Mouse (Mus musculus) limb, embryonic 14.5 days (tissue): ENCODE results near the gene Rcn3. TPM values are rescaled to one million over a fixed set of nuclear protein-coding genes. Genes with fewer than 3 reads are reported as not detected.
A peak's percentile ranks its signal among the peaks of the same experiment; 100 is the strongest.
"Not testable (repeated sequence)": the region's sequence is repeated elsewhere in the genome, so short reads cannot be mapped to it uniquely, and the experiment has no call there.

Experiments
- ATAC-seq: fragments of 200-750 bp; cut with Nextera tagmentation; 2 replicates; pipeline ENCODE4 v1.8.0; 2017; ENCODE audit warnings: low read depth, moderate number of reproducible peaks, moderate TSS enrichment; ENCODE audit not compliant: low FRiP score
- DNase-seq: peaks from one replicate; pipeline ENCODE4 v3.0.0-alpha.2; 2015; ENCODE audit warnings: low spot score
- H3K27ac ChIP-seq: fragments of 300-500 bp; sonication (generic); replicated peaks from 2 replicates; pipeline ENCODE4 v1.5.1; 2014; ENCODE audit warnings: low read depth, mild to moderate bottlenecking, low read length, moderate library complexity, mixed read lengths
- H3K27me3 ChIP-seq: fragments of 300-500 bp; sonication (generic); 2 replicates; pipeline ENCODE4 v1.6.1; 2014; ENCODE audit warnings: low read length, mixed read lengths; ENCODE audit not compliant: control insufficient read depth, insufficient read depth
- H3K36me3 ChIP-seq: fragments of 300-500 bp; sonication (generic); 2 replicates; pipeline ENCODE4 v1.6.1; 2014; ENCODE audit warnings: mild to moderate bottlenecking, low read length, moderate library complexity, mixed read lengths; ENCODE audit not compliant: control insufficient read depth, insufficient read depth
- H3K4me1 ChIP-seq: fragments of 300-500 bp; sonication (generic); 2 replicates; pipeline ENCODE4 v1.6.1; 2014; ENCODE audit warnings: antibody characterized with exemption, low read length, mixed read lengths; ENCODE audit not compliant: control insufficient read depth, insufficient read depth
- H3K4me2 ChIP-seq: fragments of 300-500 bp; sonication (generic); replicated peaks from 2 replicates; pipeline ENCODE4 v1.6.1; 2014; ENCODE audit warnings: low read depth, mild to moderate bottlenecking, low read length, moderate library complexity; ENCODE audit not compliant: severe bottlenecking
- H3K4me3 ChIP-seq: fragments of 300-500 bp; sonication (generic); replicated peaks from 2 replicates; pipeline ENCODE4 v1.5.1; 2014; ENCODE audit warnings: low read length
- H3K9ac ChIP-seq: fragments of 300-500 bp; sonication (generic); 2 replicates; pipeline ENCODE4 v1.6.1; 2014; ENCODE audit warnings: mild to moderate bottlenecking, low read depth, low read length, moderate library complexity; ENCODE audit not compliant: severe bottlenecking
- H3K9me3 ChIP-seq: fragments of 300-500 bp; sonication (generic); 2 replicates; pipeline ENCODE4 v1.6.1; 2016; ENCODE audit warnings: low read length; ENCODE audit not compliant: control insufficient read depth
- POLR2A ChIP-seq: fragments of 200-500 bp; IDR thresholded peaks from 2 replicates; pipeline ENCODE4 v1.8.0; 2012; ENCODE audit warnings: inconsistent platforms, mild to moderate bottlenecking, moderate library complexity, borderline replicate concordance; ENCODE audit not compliant: insufficient read depth, insufficient read length; ENCODE audit errors: extremely low read depth
- WGBS: fragments of 180-500 bp; shearing (Covaris S2); extraction: QIAGEN DNeasy Blood & Tissue Kit; methylation state at CpG from one replicate; pipeline ENCODE4 v1.1.7; 2014; 5-methylcytosine and 5-hydroxymethylcytosine counted together
- polyA plus RNA-seq, 2 experiments: library from polyadenylated mRNA; depleted of rRNA in 1 of 2; stranded (reverse) in 1 of 2; unstranded in 1 of 2; fragments of >200 nt; fragmentation: Nextera tagmentation in 1 of 2; extraction: Ambion mirVana in 1 of 2; gene quantifications; 2 replicates each; pipeline versions ENCODE4 v1.2.1 to v1.2.3; 2012 to 2014

The Rcn3 gene
- polyA plus RNA-seq, 2 experiments: 577 to 679 TPM

- Histone ChIP-seq H3K4me1 (peaks cover 32% of the 10 kb centered on the region), H3K27me3 (no peaks in the 10 kb centered on the region), H3K4me3 (peak overlapping the region; percentile 96), H3K36me3 (peaks cover 43% of the 10 kb centered on the region), H3K27ac (peak overlapping the region; percentile 91), H3K9ac (peak overlapping the region; percentile 99), H3K4me2 (peak overlapping the region; percentile 90), H3K9me3 (no peaks in the 10 kb centered on the region)
- WGBS: 48% methylated on average over 21 of the region's 21 CpGs
- ATAC-seq (no peak), DNase-seq (no peak)
- TF ChIP-seq POLR2A: no peak
Observed at GRCm38 (mm10) chr7:45126844-45127699, 35.1 kb upstream of the Rcn3 start.

- peak overlapping the region; percentile 99 for H3K9ac ChIP-seq
- peak overlapping the region; percentile 96 for H3K4me3 ChIP-seq
- DNase-seq (no peak), ATAC-seq (no peak)
- TF ChIP-seq POLR2A: no peak
- WGBS: 76% methylated on average over 17 of the region's 17 CpGs
- no peaks in the 10 kb centered on the region for H3K27me3 ChIP-seq
- H3K9me3 ChIP-seq: no peaks in the 10 kb centered on the region
- peak overlapping the region; percentile 90 for H3K4me2 ChIP-seq
- peaks cover 36% of the 10 kb centered on the region for H3K4me1 ChIP-seq
- H3K36me3 ChIP-seq: peaks cover 50% of the 10 kb centered on the region
- H3K27ac ChIP-seq: peak overlapping the region; percentile 91
Observed at GRCm38 (mm10) chr7:45126147-45126843, 34.3 kb upstream of the Rcn3 start.

- WGBS: 65% methylated on average over 5 of the region's 5 CpGs
- H3K27ac ChIP-seq, H3K4me2 ChIP-seq, DNase-seq, H3K27me3 ChIP-seq, H3K9ac ChIP-seq, ATAC-seq, H3K9me3 ChIP-seq: not testable (repeated sequence)
- peaks cover 36% of the 10 kb centered on the region for H3K4me1 ChIP-seq
- H3K36me3 ChIP-seq: peaks cover 57% of the 10 kb centered on the region
- H3K4me3 ChIP-seq: 0 out of 2 replicates have a peak overlapping the region, but pooled peaks have one; percentile 97
Observed at GRCm38 (mm10) chr7:45125649-45126048, 33.6 kb upstream of the Rcn3 start.

- Histone ChIP-seq H3K9ac (no peak overlapping the region), H3K4me3 (peak overlapping the region; percentile 97), H3K27ac (peak overlapping the region; percentile 65; the same call in 1 of the 2 replicates), H3K4me1 (peaks cover 36% of the 10 kb centered on the region), H3K36me3 (peaks cover 62% of the 10 kb centered on the region), H3K4me2 (peak overlapping the region; percentile 54; the same call in 1 of the 2 replicates), H3K9me3 (no peaks in the 10 kb centered on the region), H3K27me3 (no peaks in the 10 kb centered on the region)
- ATAC-seq: no peak
- peak; percentile 66 for DNase-seq
- 8% methylated on average over 7 of the region's 7 CpGs for WGBS
- no peak for TF ChIP-seq POLR2A
Observed at GRCm38 (mm10) chr7:45125144-45125600, 33.2 kb upstream of the Rcn3 start.
